Mouse (Mus musculus) gastrocnemius, postnatal 14 days (tissue): ENCODE data around the gene Onecut1. TPM values are rescaled to one million over a fixed set of nuclear protein-coding genes. Genes with fewer than 3 reads are reported as not detected.

ENCODE experiments used
- DNase-seq: peaks from one replicate; pipeline ENCODE4 v3.0.0; 2021; ENCODE audit warnings: mixed read lengths
- intact Hi-C: fragments of 180-260 bp; cut with DNase I; formaldehyde crosslinking; loops from one replicate; pipeline ENCODE4 v1.15.1; 2025; ENCODE audit warnings: low total_unique reads
- total RNA-seq, 2 experiments: library from RNA; stranded (reverse); gene quantifications; 2 replicates each; pipeline ENCODE4 v1.2.3; 2021

Gene Onecut1
- total RNA-seq, 2 experiments from 2014 or later: not detected

DNA sequence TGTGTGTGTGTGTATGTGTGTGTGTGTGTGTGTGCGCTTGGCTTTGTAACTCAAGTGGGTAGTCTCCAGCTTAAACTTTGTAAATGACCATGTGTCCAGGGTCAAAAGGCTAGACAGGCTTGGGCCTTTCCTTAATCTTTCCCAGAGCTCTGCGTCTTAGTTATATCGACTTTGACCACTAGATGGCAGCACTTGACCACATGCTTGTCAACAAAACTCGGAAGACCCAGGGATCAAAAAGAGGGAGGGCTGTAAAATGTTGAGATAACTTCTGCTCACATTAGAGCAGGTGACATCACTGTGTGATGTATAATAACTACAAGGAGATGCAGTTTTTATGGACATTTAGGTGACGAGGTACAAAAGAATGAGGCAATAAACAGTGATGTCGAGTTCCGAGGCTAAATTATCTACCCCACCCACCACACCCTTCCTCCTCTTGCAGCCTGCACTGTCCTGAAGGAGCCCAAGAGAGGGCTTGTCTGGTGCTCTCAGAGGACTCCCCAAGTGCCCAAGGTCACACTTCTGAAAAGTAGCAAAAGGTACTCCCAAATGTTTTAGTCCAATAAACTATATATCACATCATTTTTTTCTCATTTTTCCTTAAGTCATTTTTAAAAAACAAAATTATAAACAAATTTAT lies 43.3 kb downstream of the Onecut1 start:
- intact Hi-C loops: loop anchor here (5.0 kb wide), 1 partner anchor 122 kb away; no protein-coding TSS in a partner anchor
- DNase-seq: peak; percentile 58

- intact Hi-C loops: loop anchor here (5.0 kb wide), 1 partner anchor 120 kb away; no protein-coding TSS in a partner anchor
- no peak for DNase-seq
These were observed 45.2 kb downstream of the Onecut1 start for GRCm38 (mm10) chr9:74906951-74907350.

DNA sequence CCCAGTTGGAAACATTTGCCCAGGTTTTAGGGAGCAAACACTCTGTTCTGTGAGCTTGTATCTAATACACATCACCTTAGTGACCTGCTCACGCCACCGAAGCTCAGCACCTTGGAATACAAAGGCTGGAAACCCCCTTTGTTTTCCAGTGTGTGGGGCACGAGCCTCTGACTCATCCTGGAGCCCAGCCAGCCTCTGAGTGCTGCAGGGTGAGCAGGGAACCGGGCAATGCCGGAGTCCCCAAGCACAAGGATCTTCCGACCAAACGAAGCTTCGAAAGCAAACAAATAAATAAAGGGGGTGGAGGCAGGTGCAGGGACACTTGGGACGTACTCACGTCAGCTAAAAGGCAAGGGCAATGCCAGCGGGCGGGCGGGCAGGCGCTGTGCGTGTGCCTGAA lies 47.5 kb downstream of the Onecut1 start:
- intact Hi-C loops: loop anchor here (5.0 kb wide), 1 partner anchor 118 kb away; no protein-coding TSS in a partner anchor
- DNase-seq: peak; percentile 42

- intact Hi-C loops: no loop called here
- no peak for DNase-seq
These were observed 48.6 kb downstream of the Onecut1 start for GRCm38 (mm10) chr9:74910226-74910759.

DNA sequence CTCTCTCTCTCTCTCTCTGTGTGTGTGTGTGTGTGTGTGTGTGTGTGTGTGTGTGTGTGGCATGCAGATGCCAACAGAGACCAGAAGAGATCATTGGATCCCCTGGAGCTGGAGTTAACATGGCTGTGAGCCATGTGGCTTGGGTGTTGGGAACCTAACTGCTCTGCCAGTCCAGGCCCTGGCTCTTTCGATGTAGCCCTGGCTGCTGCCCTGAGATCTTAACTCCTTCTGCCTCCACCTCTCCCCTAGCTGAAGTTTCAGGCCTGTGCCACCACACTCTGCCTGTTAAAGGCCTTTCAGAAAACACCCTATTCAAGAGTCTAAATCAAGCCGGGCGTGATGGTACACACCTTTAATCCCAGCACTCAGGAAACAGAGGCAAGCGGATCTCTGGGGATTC lies 49.7 kb downstream of the Onecut1 start:
- intact Hi-C loops: no loop called here

DNA sequence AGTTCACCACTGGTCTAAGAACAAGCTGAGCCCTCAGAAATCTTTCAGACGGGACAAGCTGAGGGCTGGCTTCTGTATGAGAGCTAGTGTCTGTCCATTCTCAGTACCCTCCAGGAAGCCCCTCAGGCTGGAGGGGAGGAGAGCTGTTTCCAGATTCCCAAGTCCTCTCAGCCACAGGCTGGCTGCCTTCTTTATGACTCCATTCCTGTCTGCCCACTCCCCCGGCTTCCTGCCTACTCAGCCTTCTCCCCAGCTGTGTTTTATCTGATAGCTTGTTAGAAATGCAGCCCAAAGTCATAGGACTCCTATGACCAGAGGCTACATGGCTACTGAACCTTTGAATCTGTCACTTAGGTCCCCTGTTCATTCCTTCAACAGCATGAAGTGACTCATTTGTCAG lies 50.2 kb downstream of the Onecut1 start:
- intact Hi-C loops: no loop called here
- DNase-seq: no peak

More for the DNA sequence above, 49.7 kb downstream of the Onecut1 start:
- peak; percentile 65 for DNase-seq

DNA sequence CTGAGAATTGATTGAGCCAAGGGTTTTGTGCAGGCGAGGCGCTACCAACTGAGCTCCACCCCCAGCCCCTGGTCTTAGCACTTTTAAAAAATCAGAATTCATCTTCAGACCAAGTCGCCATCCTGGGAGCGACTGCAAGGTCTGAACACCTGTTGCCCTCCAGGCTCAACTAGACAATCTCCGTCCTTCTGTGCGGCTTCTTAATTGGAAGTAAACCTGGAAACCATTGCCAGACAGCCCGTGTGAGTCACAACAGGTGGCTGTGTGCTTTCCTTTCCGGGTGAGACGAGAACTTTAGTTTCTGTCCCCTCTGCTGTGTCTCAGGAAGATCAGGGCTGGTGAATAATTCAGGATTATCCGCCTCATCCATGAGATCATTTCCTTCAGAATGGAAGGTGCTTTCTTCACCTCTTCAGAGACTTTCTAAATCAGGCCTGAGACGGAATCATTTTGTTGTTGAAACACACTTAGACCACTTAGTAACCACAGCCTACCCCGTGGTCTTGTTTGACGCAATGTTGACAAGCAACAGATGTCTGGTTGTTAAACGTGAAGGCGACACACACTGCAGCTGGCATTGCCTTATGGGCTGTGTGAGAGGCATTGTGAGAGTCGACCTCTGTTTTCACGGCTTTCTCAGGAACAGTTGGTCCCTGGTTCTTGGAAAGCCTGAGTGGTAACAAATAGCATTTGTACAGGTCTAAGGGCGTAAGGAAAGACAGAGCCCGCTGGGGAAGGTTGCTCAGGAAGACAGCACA lies 51.1 kb downstream of the Onecut1 start:
- intact Hi-C loops: no loop called here

DNA sequence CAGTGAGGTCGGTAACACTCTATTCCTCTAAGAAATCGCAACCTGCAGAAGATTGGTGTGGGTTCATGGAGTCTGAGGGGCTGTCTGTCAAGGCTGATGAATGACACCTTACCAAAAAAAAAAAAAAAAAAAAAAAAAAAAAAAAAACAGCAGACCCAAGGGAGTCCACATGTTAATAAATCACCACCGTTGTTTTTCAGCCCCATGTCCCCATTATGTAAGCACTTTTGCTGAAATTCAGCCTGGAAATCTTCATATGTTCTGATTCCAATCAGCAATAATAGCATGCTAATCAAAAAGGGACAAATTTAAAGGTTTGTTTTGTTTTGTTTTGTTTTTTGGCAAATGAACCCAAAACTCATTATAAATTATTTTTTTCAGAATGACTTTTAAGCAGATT lies 53.9 kb downstream of the Onecut1 start:
- intact Hi-C loops: no loop called here
- DNase-seq: no peak

More for the DNA sequence above, 51.1 kb downstream of the Onecut1 start:
- no peak for DNase-seq

DNA sequence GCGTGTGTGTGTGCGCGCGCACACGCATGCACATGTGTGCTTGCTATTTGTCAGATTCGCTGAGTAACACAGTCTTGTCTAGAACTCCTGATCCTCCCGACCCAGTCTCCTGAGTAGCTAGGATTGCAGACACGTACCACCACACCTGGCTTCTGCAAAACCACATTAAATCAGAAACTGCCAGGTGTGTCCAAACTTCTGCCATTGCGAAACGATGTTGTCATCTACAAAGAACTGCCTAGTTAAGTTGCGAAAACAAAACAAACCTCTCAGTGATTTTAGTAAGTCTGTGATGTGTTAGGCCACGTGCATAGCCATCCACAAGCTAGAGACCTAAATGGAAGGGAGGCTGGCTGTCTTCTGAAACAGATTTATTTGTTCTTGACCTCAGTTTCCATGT lies 58.7 kb downstream of the Onecut1 start:
- DNase-seq: no peak
- intact Hi-C loops: no loop called here

- intact Hi-C loops: no loop called here
- no peak for DNase-seq
These were observed 59.7 kb downstream of the Onecut1 start for GRCm38 (mm10) chr9:74921422-74921821.

GRCm38 (mm10) chr9:74922884-74923283 lies 61.2 kb downstream of the Onecut1 start:
- DNase-seq: no peak
- intact Hi-C loops: no loop called here

DNA sequence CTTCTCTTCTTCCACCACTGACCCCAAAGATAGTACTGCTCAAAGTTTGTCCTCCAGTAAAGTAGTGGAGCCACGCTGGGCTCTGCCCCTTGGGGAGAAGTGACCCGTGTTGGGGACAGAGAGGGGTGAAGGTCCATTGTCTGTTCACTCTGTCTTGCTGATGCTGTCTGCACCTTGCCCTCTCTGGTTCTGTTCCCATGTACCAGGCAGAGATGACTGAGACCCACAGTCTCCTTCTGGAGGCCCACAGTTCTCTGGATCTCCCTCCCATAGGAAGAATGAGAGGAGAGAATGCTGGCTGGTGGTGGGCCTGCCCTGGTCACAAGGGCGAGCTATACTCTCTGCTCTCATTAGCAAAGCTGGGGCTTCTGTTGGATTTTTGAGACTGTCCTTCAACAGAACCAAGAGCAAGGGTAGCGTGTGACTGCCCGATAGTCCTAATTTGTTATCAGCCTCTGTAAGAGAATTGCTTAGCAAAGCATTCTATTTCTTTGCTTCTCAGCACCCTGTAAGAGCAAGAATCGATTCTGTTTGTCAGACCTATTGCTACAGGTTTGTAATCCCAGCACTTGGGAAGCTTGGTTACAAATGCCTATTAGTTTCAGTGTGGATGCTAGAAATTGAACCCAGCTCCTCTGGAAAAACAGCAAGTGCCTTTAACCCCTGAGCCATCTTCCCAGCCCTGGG lies 61.7 kb downstream of the Onecut1 start:
- intact Hi-C loops: no loop called here

GRCm38 (mm10) chr9:74925220-74925769 lies 63.6 kb downstream of the Onecut1 start:
- no peak for DNase-seq
- intact Hi-C loops: no loop called here

More for the DNA sequence above, 61.7 kb downstream of the Onecut1 start:
- no peak for DNase-seq

GRCm38 (mm10) chr9:74929981-74930423 lies 68.3 kb downstream of the Onecut1 start:
- no peak for DNase-seq
- intact Hi-C loops: no loop called here

DNA sequence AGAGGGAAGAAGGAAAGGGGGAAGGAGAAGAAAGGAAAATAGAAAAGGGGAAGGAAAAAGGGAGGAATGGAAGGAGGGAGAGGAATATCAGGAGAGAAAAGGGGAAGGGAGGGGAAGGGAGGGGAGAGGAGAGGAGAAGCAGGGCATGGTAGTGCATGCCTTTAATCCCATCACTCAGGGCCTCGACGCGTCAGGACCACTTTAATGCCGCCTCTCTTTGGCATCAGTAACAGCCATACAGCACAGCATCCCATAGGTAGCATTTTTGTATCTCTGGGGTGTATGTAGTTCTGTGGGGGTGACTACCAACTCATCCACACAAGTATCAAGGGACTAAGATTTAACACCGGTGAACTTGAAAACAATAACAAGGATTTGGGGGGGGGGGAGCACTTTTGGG lies 68.9 kb downstream of the Onecut1 start:
- no peak for DNase-seq
- intact Hi-C loops: no loop called here

DNA sequence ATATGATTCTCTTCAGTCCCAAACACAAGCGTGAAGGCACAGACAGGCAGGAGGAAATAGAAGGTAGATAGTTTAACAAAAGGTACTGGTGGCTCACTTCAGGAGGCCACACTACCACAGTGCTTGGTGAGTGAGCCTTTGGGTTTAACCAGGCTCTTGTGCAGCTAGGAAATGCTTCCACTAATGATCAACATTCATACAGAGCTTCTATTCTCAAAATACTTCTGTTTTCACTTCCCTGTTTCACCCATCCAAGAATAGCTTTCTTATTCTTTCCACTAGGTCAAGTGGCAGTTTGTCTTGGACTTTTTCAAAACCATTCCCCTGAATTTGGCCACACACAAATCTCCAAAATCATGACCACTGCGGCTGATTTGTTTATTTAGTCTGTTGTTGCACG lies 73.6 kb downstream of the Onecut1 start:
- no peak for DNase-seq
- intact Hi-C loops: no loop called here

DNA sequence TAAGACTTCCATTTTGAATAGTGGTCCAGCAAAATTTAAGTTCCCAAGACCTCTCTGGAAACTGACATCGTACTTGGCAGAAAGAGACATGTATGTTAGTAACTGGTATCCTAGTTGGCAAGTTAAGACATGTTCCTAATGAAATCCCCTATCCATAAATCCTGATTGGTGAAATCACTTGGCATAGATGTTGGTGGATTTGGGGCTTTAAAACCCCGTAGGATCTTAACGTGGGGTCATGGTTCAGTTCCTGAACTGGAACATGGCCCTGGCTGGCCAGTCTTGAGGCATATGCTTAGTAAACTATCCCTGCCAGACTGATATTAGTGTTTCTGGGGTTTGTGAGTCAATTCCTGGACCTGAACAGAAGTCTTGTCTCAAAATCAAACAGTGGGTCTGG lies 76.0 kb downstream of the Onecut1 start:
- intact Hi-C loops: no loop called here
- DNase-seq: no peak

- DNase-seq: no peak
- intact Hi-C loops: no loop called here
These were observed 77.2 kb downstream of the Onecut1 start for GRCm38 (mm10) chr9:74938670-74939534.
